Mouse (Mus musculus): ENCODE data around the gene Ccdc121. TPM values are rescaled to one million over a fixed set of nuclear protein-coding genes. Genes with fewer than 3 reads are reported as not detected.

The Ccdc121 gene
- total and polyA plus RNA-seq, 3 experiments, result 0.05 TPM; not detected in 2

GRCm38 (mm10) chr1:181476557-181476956, 34.7 kb downstream of the Ccdc121 start:
- peaks cover 6% of the 10 kb centered on the region; the same call in 1 of the 2 replicates for H3K27me3 ChIP-seq (ENCODE audit: insufficient read depth, low read length)
- TF ChIP-seq GATA1 (IDR thresholded peaks at IDR 0.05; ENCODE audit: borderline replicate concordance, low read length) (no peak), TAL1 (conservative IDR thresholded peaks at IDR 0.05; ENCODE audit: low read depth, low read length) (no peak), POLR2AphosphoS5 (IDR thresholded peaks at IDR 0.05; ENCODE audit: insufficient replicate concordance, low read depth, low read length) (no peak), CTCF (IDR thresholded peaks at IDR 0.05; ENCODE audit: low read depth, low read length) (no peak), GATA2 (IDR thresholded peaks at IDR 0.05; ENCODE audit: borderline replicate concordance, low read depth, low read length) (no peak)
- ATAC-seq (ENCODE audit: extremely low read depth, insufficient number of reproducible peaks, low FRiP score, poor library complexity, severe bottlenecking) (no peak), DNase-seq (ENCODE audit: low spot score) (no peak)
- H3K4me3 ChIP-seq (ENCODE audit: low read depth, low read length), result no peak overlapping the region
- no peaks in the 10 kb centered on the region for H3K4me1 ChIP-seq (ENCODE audit: insufficient read depth, low read depth, low read length)
- no peaks in the 10 kb centered on the region for H3K36me3 ChIP-seq (replicated peaks)
- H3K9me3 ChIP-seq (replicated peaks), result no peaks in the 10 kb centered on the region

DNA sequence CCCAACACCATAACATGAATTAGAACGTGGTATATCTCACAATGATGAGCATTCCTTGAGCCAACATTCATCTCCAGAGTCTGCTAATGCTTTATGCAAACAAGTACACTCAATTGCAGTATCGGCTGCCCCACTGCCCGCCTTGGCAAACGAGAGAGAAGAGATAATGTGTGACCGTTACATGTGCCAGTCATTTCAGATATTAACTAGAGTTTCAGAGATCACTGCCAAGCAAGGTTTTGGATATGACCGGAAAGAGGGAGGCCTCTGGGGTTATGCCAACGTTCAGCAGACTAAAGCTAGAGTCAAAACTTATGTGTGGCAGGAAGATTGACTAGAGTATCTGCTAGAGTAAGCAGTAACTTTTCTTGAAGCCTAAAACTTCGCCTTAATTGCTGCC, 35.1 kb downstream of the Ccdc121 start:
- ATAC-seq (ENCODE audit: extremely low read depth, insufficient number of reproducible peaks, low FRiP score, poor library complexity, severe bottlenecking), result no peak
- H3K36me3 ChIP-seq (replicated peaks), result no peaks in the 10 kb centered on the region
- DNase-seq (ENCODE audit: low spot score), result no peak
- H3K4me3 ChIP-seq (ENCODE audit: low read depth, low read length), result no peak overlapping the region
- peaks cover 6% of the 10 kb centered on the region; the same call in 1 of the 2 replicates for H3K27me3 ChIP-seq (ENCODE audit: insufficient read depth, low read length)
- no peaks in the 10 kb centered on the region for H3K9me3 ChIP-seq (replicated peaks)
- TF ChIP-seq GATA2 (IDR thresholded peaks at IDR 0.05; ENCODE audit: borderline replicate concordance, low read depth, low read length) (no peak), GATA1 (IDR thresholded peaks at IDR 0.05; ENCODE audit: borderline replicate concordance, low read length) (no peak), CTCF (IDR thresholded peaks at IDR 0.05; ENCODE audit: low read depth, low read length) (no peak), POLR2AphosphoS5 (IDR thresholded peaks at IDR 0.05; ENCODE audit: insufficient replicate concordance, low read depth, low read length) (no peak), TAL1 (conservative IDR thresholded peaks at IDR 0.05; ENCODE audit: low read depth, low read length) (no peak)
- no peaks in the 10 kb centered on the region for H3K4me1 ChIP-seq (ENCODE audit: insufficient read depth, low read depth, low read length)

DNA sequence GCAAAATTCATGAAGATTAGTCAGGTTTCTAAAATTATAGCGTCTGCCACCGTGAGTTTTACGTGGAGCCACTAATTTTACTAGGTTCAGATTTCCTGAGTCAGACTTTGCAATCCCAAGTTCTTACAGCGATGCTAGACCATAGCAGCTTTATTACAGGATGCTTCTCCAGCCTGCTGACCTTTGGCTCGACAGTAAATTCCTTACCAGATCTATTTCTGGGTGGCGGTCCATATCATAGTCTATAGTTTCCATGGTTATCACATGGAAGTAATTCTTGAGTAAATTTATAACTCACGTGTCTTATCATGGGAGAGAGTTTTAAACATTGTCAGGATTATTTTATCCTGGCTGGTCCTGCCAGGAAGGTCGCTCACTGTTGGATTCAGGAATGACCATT, 41.8 kb downstream of the Ccdc121 start:
- TF ChIP-seq GATA2 (IDR thresholded peaks at IDR 0.05; ENCODE audit: borderline replicate concordance, low read depth, low read length) (no peak), GATA1 (IDR thresholded peaks at IDR 0.05; ENCODE audit: borderline replicate concordance, low read length) (no peak), TAL1 (conservative IDR thresholded peaks at IDR 0.05; ENCODE audit: low read depth, low read length) (no peak), CTCF (IDR thresholded peaks at IDR 0.05; ENCODE audit: low read depth, low read length) (no peak), POLR2AphosphoS5 (IDR thresholded peaks at IDR 0.05; ENCODE audit: insufficient replicate concordance, low read depth, low read length) (no peak)
- H3K27me3 ChIP-seq (ENCODE audit: insufficient read depth, low read length), result peaks cover 5% of the 10 kb centered on the region; the same call in 1 of the 2 replicates
- no peak overlapping the region for H3K4me3 ChIP-seq (ENCODE audit: low read depth, low read length)
- H3K4me1 ChIP-seq (ENCODE audit: insufficient read depth, low read depth, low read length), result no peaks in the 10 kb centered on the region
- DNase-seq (ENCODE audit: low spot score) (no peak), ATAC-seq (ENCODE audit: extremely low read depth, insufficient number of reproducible peaks, low FRiP score, poor library complexity, severe bottlenecking) (no peak)
- H3K9me3 ChIP-seq (replicated peaks), result no peaks in the 10 kb centered on the region
- no peaks in the 10 kb centered on the region for H3K36me3 ChIP-seq (replicated peaks)

GRCm38 (mm10) chr1:181467321-181467670, 44.0 kb downstream of the Ccdc121 start:
- no peaks in the 10 kb centered on the region for H3K9me3 ChIP-seq (replicated peaks)
- H3K27me3 ChIP-seq (ENCODE audit: insufficient read depth, low read length), result peaks cover 5% of the 10 kb centered on the region; the same call in 1 of the 2 replicates
- ATAC-seq (ENCODE audit: extremely low read depth, insufficient number of reproducible peaks, low FRiP score, poor library complexity, severe bottlenecking) (no peak), DNase-seq (ENCODE audit: low spot score) (no peak)
- no peak overlapping the region for H3K4me3 ChIP-seq (ENCODE audit: low read depth, low read length)
- TF ChIP-seq CTCF (IDR thresholded peaks at IDR 0.05; ENCODE audit: low read depth, low read length), result no peak
- TF ChIP-seq GATA2 (IDR thresholded peaks at IDR 0.05; ENCODE audit: borderline replicate concordance, low read depth, low read length), result no peak
- TF ChIP-seq POLR2AphosphoS5 (IDR thresholded peaks at IDR 0.05; ENCODE audit: insufficient replicate concordance, low read depth, low read length), result no peak
- TF ChIP-seq TAL1 (conservative IDR thresholded peaks at IDR 0.05; ENCODE audit: low read depth, low read length), result no peak
- no peak for TF ChIP-seq GATA1 (IDR thresholded peaks at IDR 0.05; ENCODE audit: borderline replicate concordance, low read length)
- H3K36me3 ChIP-seq (replicated peaks), result no peaks in the 10 kb centered on the region
- H3K4me1 ChIP-seq (ENCODE audit: insufficient read depth, low read depth, low read length), result no peaks in the 10 kb centered on the region

- peaks cover 5% of the 10 kb centered on the region; the same call in 1 of the 2 replicates for H3K27me3 ChIP-seq (ENCODE audit: insufficient read depth, low read length)
- TF ChIP-seq TAL1 (conservative IDR thresholded peaks at IDR 0.05; ENCODE audit: low read depth, low read length) (no peak), GATA2 (IDR thresholded peaks at IDR 0.05; ENCODE audit: borderline replicate concordance, low read depth, low read length) (no peak), CTCF (IDR thresholded peaks at IDR 0.05; ENCODE audit: low read depth, low read length) (no peak), GATA1 (IDR thresholded peaks at IDR 0.05; ENCODE audit: borderline replicate concordance, low read length) (no peak), POLR2AphosphoS5 (IDR thresholded peaks at IDR 0.05; ENCODE audit: insufficient replicate concordance, low read depth, low read length) (no peak)
- no peaks in the 10 kb centered on the region for H3K4me1 ChIP-seq (ENCODE audit: insufficient read depth, low read depth, low read length)
- ATAC-seq (ENCODE audit: extremely low read depth, insufficient number of reproducible peaks, low FRiP score, poor library complexity, severe bottlenecking) (no peak), DNase-seq (ENCODE audit: low spot score) (no peak)
- H3K36me3 ChIP-seq (replicated peaks), result no peaks in the 10 kb centered on the region
- H3K4me3 ChIP-seq (ENCODE audit: low read depth, low read length), result no peak overlapping the region
- no peaks in the 10 kb centered on the region for H3K9me3 ChIP-seq (replicated peaks)
Observed at GRCm38 (mm10) chr1:181466601-181467320, 44.5 kb downstream of the Ccdc121 start.

- Histone ChIP-seq H3K9me3 (replicated peaks) (no peaks in the 10 kb centered on the region), H3K36me3 (replicated peaks) (no peaks in the 10 kb centered on the region), H3K4me1 (ENCODE audit: insufficient read depth, low read depth, low read length) (no peaks in the 10 kb centered on the region), H3K4me3 (ENCODE audit: low read depth, low read length) (no peak overlapping the region), H3K27me3 (ENCODE audit: insufficient read depth, low read length) (peaks cover 5% of the 10 kb centered on the region; the same call in 1 of the 2 replicates)
- TF ChIP-seq GATA2 (IDR thresholded peaks at IDR 0.05; ENCODE audit: borderline replicate concordance, low read depth, low read length) (no peak), TAL1 (conservative IDR thresholded peaks at IDR 0.05; ENCODE audit: low read depth, low read length) (no peak), GATA1 (IDR thresholded peaks at IDR 0.05; ENCODE audit: borderline replicate concordance, low read length) (no peak), CTCF (IDR thresholded peaks at IDR 0.05; ENCODE audit: low read depth, low read length) (no peak), POLR2AphosphoS5 (IDR thresholded peaks at IDR 0.05; ENCODE audit: insufficient replicate concordance, low read depth, low read length) (no peak)
- ATAC-seq (ENCODE audit: extremely low read depth, insufficient number of reproducible peaks, low FRiP score, poor library complexity, severe bottlenecking) (no peak), DNase-seq (ENCODE audit: low spot score) (no peak)
Observed at GRCm38 (mm10) chr1:181466040-181466439, 45.2 kb downstream of the Ccdc121 start.
